Mouse (Mus musculus): ENCODE results near the gene Mylk. TPM values are rescaled to one million over a fixed set of nuclear protein-coding genes. Genes with fewer than 3 reads are reported as not detected.

Gene Mylk
- polyA plus RNA-seq, 1 experiment from 2014 or later, result 4.4 TPM

- Histone ChIP-seq H3K4me3 (ENCODE audit: low read depth, low read length) (no peak overlapping the region), H3K9ac (ENCODE audit: low read depth, low read length) (no peak overlapping the region), H3K9me3 (ENCODE audit: control insufficient read depth, low read length) (no peaks in the 10 kb centered on the region), H3K27me3 (replicated peaks; ENCODE audit: control insufficient read depth, insufficient read depth, low read length) (no peaks in the 10 kb centered on the region), H3K27ac (ENCODE audit: low read depth, low read length) (no peak overlapping the region), H3K4me1 (replicated peaks; ENCODE audit: control insufficient read depth, insufficient read depth, low read length) (no peaks in the 10 kb centered on the region), H3K36me3 (ENCODE audit: control insufficient read depth, insufficient read depth, low read length) (no peaks in the 10 kb centered on the region), H3K4me2 (no peak overlapping the region)
- ATAC-seq (replicated peaks; ENCODE audit: low FRiP score) (no peak), DNase-seq (ENCODE audit: low spot score) (no peak)
- WGBS, result 81% methylated on average over 18 of the region's 18 CpGs
Observed at GRCm38 (mm10) chr16:34880031-34880778, 135.2 kb downstream of the Mylk start.

GRCm38 (mm10) chr16:34880815-34881214 is 135.8 kb downstream of the Mylk start:
- 55% methylated on average over 4 of the region's 4 CpGs for WGBS
- no peak for ATAC-seq (replicated peaks; ENCODE audit: low FRiP score)
- Histone ChIP-seq H3K9ac (ENCODE audit: low read depth, low read length) (no peak overlapping the region), H3K4me1 (replicated peaks; ENCODE audit: control insufficient read depth, insufficient read depth, low read length) (no peaks in the 10 kb centered on the region), H3K9me3 (ENCODE audit: control insufficient read depth, low read length) (no peaks in the 10 kb centered on the region), H3K4me3 (ENCODE audit: low read depth, low read length) (no peak overlapping the region), H3K4me2 (no peak overlapping the region), H3K36me3 (ENCODE audit: control insufficient read depth, insufficient read depth, low read length) (no peaks in the 10 kb centered on the region), H3K27me3 (replicated peaks; ENCODE audit: control insufficient read depth, insufficient read depth, low read length) (no peaks in the 10 kb centered on the region), H3K27ac (ENCODE audit: low read depth, low read length) (no peak overlapping the region)
- DNase-seq (ENCODE audit: low spot score), result no peak

GRCm38 (mm10) chr16:34887037-34887436 is 142.0 kb downstream of the Mylk start:
- DNase-seq (ENCODE audit: low spot score) (no peak), ATAC-seq (replicated peaks; ENCODE audit: low FRiP score) (no peak)
- H3K4me3 ChIP-seq (ENCODE audit: low read depth, low read length), result no peak overlapping the region
- H3K27me3 ChIP-seq (replicated peaks; ENCODE audit: control insufficient read depth, insufficient read depth, low read length), result no peaks in the 10 kb centered on the region
- no peak overlapping the region for H3K4me2 ChIP-seq
- H3K4me1 ChIP-seq (replicated peaks; ENCODE audit: control insufficient read depth, insufficient read depth, low read length), result no peaks in the 10 kb centered on the region
- H3K9ac ChIP-seq (ENCODE audit: low read depth, low read length), result no peak overlapping the region
- H3K36me3 ChIP-seq (ENCODE audit: control insufficient read depth, insufficient read depth, low read length), result no peaks in the 10 kb centered on the region
- WGBS, result 81% methylated on average over 1 of the region's 1 CpGs
- H3K9me3 ChIP-seq (ENCODE audit: control insufficient read depth, low read length), result no peaks in the 10 kb centered on the region
- H3K27ac ChIP-seq (ENCODE audit: low read depth, low read length), result no peak overlapping the region

- Histone ChIP-seq H3K9me3 (ENCODE audit: control insufficient read depth, low read length) (no peaks in the 10 kb centered on the region), H3K9ac (ENCODE audit: low read depth, low read length) (no peak overlapping the region), H3K4me3 (ENCODE audit: low read depth, low read length) (no peak overlapping the region), H3K4me2 (no peak overlapping the region), H3K4me1 (replicated peaks; ENCODE audit: control insufficient read depth, insufficient read depth, low read length) (no peaks in the 10 kb centered on the region), H3K27me3 (replicated peaks; ENCODE audit: control insufficient read depth, insufficient read depth, low read length) (no peaks in the 10 kb centered on the region), H3K27ac (ENCODE audit: low read depth, low read length) (no peak overlapping the region), H3K36me3 (ENCODE audit: control insufficient read depth, insufficient read depth, low read length) (no peaks in the 10 kb centered on the region)
- DNase-seq (ENCODE audit: low spot score) (no peak), ATAC-seq (replicated peaks; ENCODE audit: low FRiP score) (no peak)
- 89% methylated on average over 3 of the region's 3 CpGs for WGBS
Observed at GRCm38 (mm10) chr16:34894016-34894415, 149.0 kb downstream of the Mylk start.

GRCm38 (mm10) chr16:34895916-34896315 is 150.9 kb downstream of the Mylk start:
- WGBS, result 88% methylated on average over 10 of the region's 10 CpGs
- Histone ChIP-seq H3K27me3 (replicated peaks; ENCODE audit: control insufficient read depth, insufficient read depth, low read length) (no peaks in the 10 kb centered on the region), H3K9me3 (ENCODE audit: control insufficient read depth, low read length) (no peaks in the 10 kb centered on the region), H3K27ac (ENCODE audit: low read depth, low read length) (no peak overlapping the region), H3K36me3 (ENCODE audit: control insufficient read depth, insufficient read depth, low read length) (no peaks in the 10 kb centered on the region), H3K9ac (ENCODE audit: low read depth, low read length) (no peak overlapping the region), H3K4me3 (ENCODE audit: low read depth, low read length) (no peak overlapping the region), H3K4me2 (no peak overlapping the region), H3K4me1 (replicated peaks; ENCODE audit: control insufficient read depth, insufficient read depth, low read length) (no peaks in the 10 kb centered on the region; the same call in 1 of the 2 replicates)
- ATAC-seq (replicated peaks; ENCODE audit: low FRiP score), result no peak
- no peak for DNase-seq (ENCODE audit: low spot score)

- ATAC-seq (replicated peaks; ENCODE audit: low FRiP score) (no peak), DNase-seq (ENCODE audit: low spot score) (no peak)
- H3K4me3 ChIP-seq (ENCODE audit: low read depth, low read length), result no peak overlapping the region
- 67% methylated on average over 3 of the region's 3 CpGs for WGBS
- H3K27me3 ChIP-seq (replicated peaks; ENCODE audit: control insufficient read depth, insufficient read depth, low read length), result no peaks in the 10 kb centered on the region
- H3K9ac ChIP-seq (ENCODE audit: low read depth, low read length), result no peak overlapping the region
- H3K36me3 ChIP-seq (ENCODE audit: control insufficient read depth, insufficient read depth, low read length), result no peaks in the 10 kb centered on the region
- H3K27ac ChIP-seq (ENCODE audit: low read depth, low read length), result no peak overlapping the region
- no peaks in the 10 kb centered on the region for H3K9me3 ChIP-seq (ENCODE audit: control insufficient read depth, low read length)
- no peak overlapping the region for H3K4me2 ChIP-seq
- no peaks in the 10 kb centered on the region; the same call in 1 of the 2 replicates for H3K4me1 ChIP-seq (replicated peaks; ENCODE audit: control insufficient read depth, insufficient read depth, low read length)
Observed at GRCm38 (mm10) chr16:34896996-34897395, 152.0 kb downstream of the Mylk start.

- ATAC-seq (replicated peaks; ENCODE audit: low FRiP score), result no peak
- no peak for DNase-seq (ENCODE audit: low spot score)
- Histone ChIP-seq H3K4me2 (no peak overlapping the region), H3K9me3 (ENCODE audit: control insufficient read depth, low read length) (no peaks in the 10 kb centered on the region), H3K36me3 (ENCODE audit: control insufficient read depth, insufficient read depth, low read length) (no peaks in the 10 kb centered on the region), H3K4me1 (replicated peaks; ENCODE audit: control insufficient read depth, insufficient read depth, low read length) (no peaks in the 10 kb centered on the region; the same call in 1 of the 2 replicates), H3K9ac (ENCODE audit: low read depth, low read length) (no peak overlapping the region), H3K27ac (ENCODE audit: low read depth, low read length) (no peak overlapping the region), H3K4me3 (ENCODE audit: low read depth, low read length) (no peak overlapping the region), H3K27me3 (replicated peaks; ENCODE audit: control insufficient read depth, insufficient read depth, low read length) (no peaks in the 10 kb centered on the region)
- 68% methylated on average over 7 of the region's 7 CpGs for WGBS
Observed at GRCm38 (mm10) chr16:34898057-34898789, 153.2 kb downstream of the Mylk start.

- Histone ChIP-seq H3K36me3 (ENCODE audit: control insufficient read depth, insufficient read depth, low read length) (no peaks in the 10 kb centered on the region), H3K27me3 (replicated peaks; ENCODE audit: control insufficient read depth, insufficient read depth, low read length) (no peaks in the 10 kb centered on the region), H3K9ac (ENCODE audit: low read depth, low read length) (no peak overlapping the region), H3K4me3 (ENCODE audit: low read depth, low read length) (no peak overlapping the region), H3K27ac (ENCODE audit: low read depth, low read length) (no peak overlapping the region), H3K4me1 (replicated peaks; ENCODE audit: control insufficient read depth, insufficient read depth, low read length) (no peaks in the 10 kb centered on the region; the same call in 1 of the 2 replicates), H3K4me2 (no peak overlapping the region), H3K9me3 (ENCODE audit: control insufficient read depth, low read length) (no peaks in the 10 kb centered on the region)
- WGBS, result 75% methylated on average over 11 of the region's 11 CpGs
- no peak for ATAC-seq (replicated peaks; ENCODE audit: low FRiP score)
- DNase-seq (ENCODE audit: low spot score), result no peak
Observed at GRCm38 (mm10) chr16:34899071-34899808, 154.2 kb downstream of the Mylk start.
